Mouse (Mus musculus) bone marrow, adult 2 months (tissue): ENCODE data around the gene Patj.

Experiments
- CTCF ChIP-seq: fragments of 200-500 bp; IDR thresholded peaks from 2 replicates; pipeline ENCODE4 v1.5.1; 2011; ENCODE audit warnings: low read length, control low read depth; ENCODE audit not compliant: control insufficient read depth, insufficient read depth
- POLR2A ChIP-seq: fragments of 200-500 bp; IDR thresholded peaks from 2 replicates; pipeline ENCODE4 v1.6.1; 2011; ENCODE audit warnings: low read depth, mild to moderate bottlenecking, control low read depth, low read length, borderline replicate concordance; ENCODE audit not compliant: control insufficient read depth

- TF ChIP-seq CTCF: no peak
- no peak for TF ChIP-seq POLR2A
Measured at GRCm38 (mm10) chr4:98511296-98511695, 115.7 kb downstream of the Patj start.
